Mouse (Mus musculus): Measurements from ENCODE around the gene Ltb. TPM values are rescaled to one million over a fixed set of nuclear protein-coding genes. Genes with fewer than 3 reads are reported as not detected.

The Ltb gene
- polyA plus RNA-seq, 1 experiment from 2014 or later: 0.35 TPM

- peak overlapping the region; percentile 100 for H3K9ac ChIP-seq (replicated peaks)
- peak overlapping the region; percentile 96 for H3K4me3 ChIP-seq (replicated peaks)
- H3K27ac ChIP-seq: peak overlapping the region; percentile 99
- 2% methylated on average over 16 of the region's 16 CpGs for WGBS
- peaks cover 50% of the 10 kb centered on the region for H3K4me1 ChIP-seq (replicated peaks)
- peaks cover 47% of the 10 kb centered on the region for H3K36me3 ChIP-seq
- H3K27me3 ChIP-seq: no peaks in the 10 kb centered on the region
- H3K9me3 ChIP-seq: no peaks in the 10 kb centered on the region
- H3K4me2 ChIP-seq (replicated peaks): peak overlapping the region; percentile 87
- no peak for ATAC-seq
These were observed 48.8 kb downstream of the Ltb start for GRCm38 (mm10) chr17:35243086-35243485.

GRCm38 (mm10) chr17:35244999-35245398 is 50.8 kb downstream of the Ltb start:
- no peak for ATAC-seq
- Histone ChIP-seq H3K27ac (no peak overlapping the region), H3K4me3 (replicated peaks) (peak overlapping the region; percentile 96), H3K27me3 (no peaks in the 10 kb centered on the region), H3K9ac (replicated peaks) (peak overlapping the region; percentile 100), H3K4me1 (replicated peaks) (peaks cover 50% of the 10 kb centered on the region), H3K4me2 (replicated peaks) (peak overlapping the region; percentile 87), H3K9me3 (no peaks in the 10 kb centered on the region), H3K36me3 (peaks cover 66% of the 10 kb centered on the region)
- WGBS: 71% methylated on average over 2 of the region's 2 CpGs

Small RNA genes lying within 50 kb of the gene (microRNA-seq; reads per million reads assigned to microRNA genes)
- gene Mir6973a: not detected
- not detected for gene Mir6974
- 1.4 reads per million for gene Mir6975

Other genes with a start within 250 kb of the Ltb start
- gene Hspa1b, start 235.2 kb upstream of the Ltb start, polyA plus RNA-seq (2015; fragmentation: Nextera tagmentation; extraction: Ambion mirVana): 0.10 and 0.11 TPM in 2 replicates
- not detected in 2 replicates for gene Gm20481, start 224.5 kb upstream of the Ltb start, polyA plus RNA-seq (2015; fragmentation: Nextera tagmentation; extraction: Ambion mirVana)
- 2.8 and 2.9 TPM in 2 replicates for gene Hspa1a, start 222.3 kb upstream of the Ltb start, polyA plus RNA-seq (2015; fragmentation: Nextera tagmentation; extraction: Ambion mirVana)
- gene Hspa1l, start 221.7 kb upstream of the Ltb start, polyA plus RNA-seq (2015; fragmentation: Nextera tagmentation; extraction: Ambion mirVana): 0.55 and 1.5 TPM in 2 replicates
- 141 and 150 TPM in 2 replicates for gene Lsm2, start 212.6 kb upstream of the Ltb start, polyA plus RNA-seq (2015; fragmentation: Nextera tagmentation; extraction: Ambion mirVana)
- gene Vars, start 193.5 kb upstream of the Ltb start, polyA plus RNA-seq (2015; fragmentation: Nextera tagmentation; extraction: Ambion mirVana): 61.0 and 69.1 TPM in 2 replicates
- 0.13 and 0.20 TPM in 2 replicates for gene Vwa7, start 177.9 kb upstream of the Ltb start, polyA plus RNA-seq (2015; fragmentation: Nextera tagmentation; extraction: Ambion mirVana)
- gene Sapcd1, start 166.4 kb upstream of the Ltb start, polyA plus RNA-seq (2015; fragmentation: Nextera tagmentation; extraction: Ambion mirVana): 3.8 and 4.3 TPM in 2 replicates
- 3.3 and 3.7 TPM in 2 replicates for gene Msh5, start 147.7 kb upstream of the Ltb start, polyA plus RNA-seq (2015; fragmentation: Nextera tagmentation; extraction: Ambion mirVana)
- 93.7 and 99.6 TPM in 2 replicates for gene Clic1, start 144.5 kb upstream of the Ltb start, polyA plus RNA-seq (2015; fragmentation: Nextera tagmentation; extraction: Ambion mirVana)
- gene Ddah2, start 135.4 kb upstream of the Ltb start, polyA plus RNA-seq (2015; fragmentation: Nextera tagmentation; extraction: Ambion mirVana): 501 and 531 TPM in 2 replicates
- not detected in 2 replicates for gene Ly6g6c, start 129.1 kb upstream of the Ltb start, polyA plus RNA-seq (2015; fragmentation: Nextera tagmentation; extraction: Ambion mirVana)
- gene Mpig6b, start 128.3 kb upstream of the Ltb start, polyA plus RNA-seq (2015; fragmentation: Nextera tagmentation; extraction: Ambion mirVana): 0.45 and 0.50 TPM in 2 replicates
- 0.18 and 0.32 TPM in 2 replicates for gene Ly6g6e, start 117.5 kb upstream of the Ltb start, polyA plus RNA-seq (2015; fragmentation: Nextera tagmentation; extraction: Ambion mirVana)
- 1.0 and 1.9 TPM in 2 replicates for gene Ly6g6d, start 116.4 kb upstream of the Ltb start, polyA plus RNA-seq (2015; fragmentation: Nextera tagmentation; extraction: Ambion mirVana)
- gene Ly6g6f, start 108.8 kb upstream of the Ltb start, polyA plus RNA-seq (2015; fragmentation: Nextera tagmentation; extraction: Ambion mirVana): 0.18 and 0.19 TPM in 2 replicates
- 85.1 and 86.5 TPM in 2 replicates for gene Abhd16a, start 105.2 kb upstream of the Ltb start, polyA plus RNA-seq (2015; fragmentation: Nextera tagmentation; extraction: Ambion mirVana)
- gene Ly6g5c, start 86.2 kb upstream of the Ltb start, polyA plus RNA-seq (2015; fragmentation: Nextera tagmentation; extraction: Ambion mirVana): not detected in 2 replicates
- 1.4 and 1.7 TPM in 2 replicates for gene Ly6g5b, start 79.0 kb upstream of the Ltb start, polyA plus RNA-seq (2015; fragmentation: Nextera tagmentation; extraction: Ambion mirVana)
- 27.1 and 30.4 TPM in 2 replicates for gene Gpank1, start 73.0 kb upstream of the Ltb start, polyA plus RNA-seq (2015; fragmentation: Nextera tagmentation; extraction: Ambion mirVana)
- 293 and 316 TPM in 2 replicates for gene Csnk2b, start 72.4 kb upstream of the Ltb start, polyA plus RNA-seq (2015; fragmentation: Nextera tagmentation; extraction: Ambion mirVana)
- 9.2 and 9.4 TPM in 2 replicates for gene D17H6S53E, start 68.1 kb upstream of the Ltb start, polyA plus RNA-seq (2015; fragmentation: Nextera tagmentation; extraction: Ambion mirVana)
- gene Apom, start 62.4 kb upstream of the Ltb start, polyA plus RNA-seq (2015; fragmentation: Nextera tagmentation; extraction: Ambion mirVana): 0.53 and 0.63 TPM in 2 replicates
- 93.7 and 93.9 TPM in 2 replicates for gene Bag6, start 59.3 kb upstream of the Ltb start, polyA plus RNA-seq (2015; fragmentation: Nextera tagmentation; extraction: Ambion mirVana)
- gene Prrc2a, start 29.5 kb upstream of the Ltb start, polyA plus RNA-seq (2015; fragmentation: Nextera tagmentation; extraction: Ambion mirVana): 209 and 228 TPM in 2 replicates
- gene Aif1, start 18.4 kb upstream of the Ltb start, polyA plus RNA-seq (2015; fragmentation: Nextera tagmentation; extraction: Ambion mirVana): 4.9 and 7.0 TPM in 2 replicates
- gene Lst1, start 6.0 kb upstream of the Ltb start, polyA plus RNA-seq (2015; fragmentation: Nextera tagmentation; extraction: Ambion mirVana): 4.8 and 7.1 TPM in 2 replicates
- not detected in 2 replicates for gene Tnf, start 7.6 kb downstream of the Ltb start, polyA plus RNA-seq (2015; fragmentation: Nextera tagmentation; extraction: Ambion mirVana)
- 0.11 and 0.23 TPM in 2 replicates for gene Lta, start 10.9 kb downstream of the Ltb start, polyA plus RNA-seq (2015; fragmentation: Nextera tagmentation; extraction: Ambion mirVana)
- gene Gm16181, start 26.4 kb downstream of the Ltb start, polyA plus RNA-seq (2015; fragmentation: Nextera tagmentation; extraction: Ambion mirVana): 0.57 and 0.79 TPM in 2 replicates
- 41.6 and 43.0 TPM in 2 replicates for gene Atp6v1g2, start 39.2 kb downstream of the Ltb start, polyA plus RNA-seq (2015; fragmentation: Nextera tagmentation; extraction: Ambion mirVana)
- gene Nfkbil1, start 41.4 kb downstream of the Ltb start, polyA plus RNA-seq (2015; fragmentation: Nextera tagmentation; extraction: Ambion mirVana): 8.3 and 11.0 TPM in 2 replicates
- gene Ddx39b, start 47.3 kb downstream of the Ltb start, polyA plus RNA-seq (2015; fragmentation: Nextera tagmentation; extraction: Ambion mirVana): 460 and 465 TPM in 2 replicates
- 49.5 and 52.5 TPM in 2 replicates for gene H2-D1, start 68.3 kb downstream of the Ltb start, polyA plus RNA-seq (2015; fragmentation: Nextera tagmentation; extraction: Ambion mirVana)
- 0.11 and 0.17 TPM in 2 replicates for gene H2-Q1, start 126.0 kb downstream of the Ltb start, polyA plus RNA-seq (2015; fragmentation: Nextera tagmentation; extraction: Ambion mirVana)
- 0.26 and 0.30 TPM in 2 replicates for gene H2-Q2, start 147.8 kb downstream of the Ltb start, polyA plus RNA-seq (2015; fragmentation: Nextera tagmentation; extraction: Ambion mirVana)
- 1.00 and 1.3 TPM in 2 replicates for gene H2-Q4, start 185.2 kb downstream of the Ltb start, polyA plus RNA-seq (2015; fragmentation: Nextera tagmentation; extraction: Ambion mirVana)
- 0.17 TPM in 2 replicates for gene H2-Q6, start 230.4 kb downstream of the Ltb start, polyA plus RNA-seq (2015; fragmentation: Nextera tagmentation; extraction: Ambion mirVana)
- gene H2-Q7, start 244.7 kb downstream of the Ltb start, polyA plus RNA-seq (2015; fragmentation: Nextera tagmentation; extraction: Ambion mirVana): 2.5 TPM in 2 replicates